Mouse (Mus musculus) hematopoietic stem cell, adult 5-6 weeks (primary cell): ENCODE results near the gene P3h2. TPM values are rescaled to one million over a fixed set of nuclear protein-coding genes. Genes with fewer than 3 reads are reported as not detected.
A peak's percentile ranks its signal among the peaks of the same experiment; 100 is the strongest.

Source experiments
- ATAC-seq, 2 experiments: fragments of 125-278 bp in 1 of 2; replicated peaks in 1 of 2; 2 replicates each; pipeline ENCODE4 v1.8.0; 2016 to 2017; ENCODE audit warnings: inconsistent platforms in 2 of 2, mild to moderate bottlenecking in 2 of 2, moderate number of reproducible peaks in 2 of 2, low read depth in 1 of 2, moderate TSS enrichment in 1 of 2; ENCODE audit not compliant: low FRiP score in 2 of 2, poor library complexity in 2 of 2, severe bottlenecking in 2 of 2, insufficient read depth in 1 of 2, low TSS enrichment in 1 of 2
- total RNA-seq: library from RNA; stranded (forward); fragments of 172-1452, 232-1000 nt; gene quantifications from 2 replicates; pipeline ENCODE4 v1.2.3, GENCODE M21; 2017

The P3h2 gene
- total RNA-seq = 0.60 and 0.63 TPM in 2 replicates

DNA sequence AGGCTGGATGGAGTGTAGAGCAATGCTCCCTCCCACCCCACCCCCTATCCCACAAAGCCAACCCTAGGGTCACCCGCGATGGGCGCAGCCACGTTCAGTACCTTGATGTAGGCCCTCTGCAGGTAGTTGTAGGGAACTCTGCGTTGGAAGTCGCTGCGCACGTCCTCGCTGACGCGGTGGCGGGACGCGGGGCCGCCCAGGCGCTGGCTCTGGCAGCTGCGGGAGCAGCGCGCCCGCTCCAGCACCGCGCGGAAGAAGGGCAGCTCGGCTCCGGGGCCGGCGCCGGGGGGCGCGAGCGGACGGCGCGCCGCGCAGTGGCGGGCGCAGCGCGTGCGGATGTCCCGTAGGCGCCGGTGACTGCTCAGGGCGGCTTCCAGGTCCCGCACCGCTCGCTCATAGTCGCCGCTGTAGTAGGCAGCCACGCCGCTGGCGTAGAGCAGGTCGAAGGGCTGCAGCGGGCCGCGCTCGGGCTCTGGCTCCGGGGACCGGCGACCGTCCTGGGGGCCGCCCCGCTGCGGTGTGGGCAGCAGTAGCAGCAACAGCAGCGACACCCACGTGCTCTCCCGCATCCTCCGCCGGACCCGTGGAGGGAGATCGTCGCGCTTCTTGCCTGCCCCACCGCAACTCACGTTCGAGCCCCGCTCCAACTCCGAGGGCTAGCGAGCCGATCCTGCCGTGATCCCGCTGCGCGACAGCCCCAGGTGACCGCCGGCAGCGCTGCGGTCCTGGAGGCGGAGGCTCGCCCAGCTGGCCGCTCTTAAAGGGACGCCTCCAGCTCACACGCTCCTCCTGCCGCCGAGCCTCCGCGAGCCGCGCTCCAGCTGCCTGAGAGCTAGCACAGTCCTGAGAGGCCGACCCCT is at the start of gene P3h2:
TSS of gene P3h2 (minus strand) at position 670 of the 860 bp plus-strand sequence.
- peak; percentile 54 to 77; a peak in 3 of 4 replicates for ATAC-seq

DNA sequence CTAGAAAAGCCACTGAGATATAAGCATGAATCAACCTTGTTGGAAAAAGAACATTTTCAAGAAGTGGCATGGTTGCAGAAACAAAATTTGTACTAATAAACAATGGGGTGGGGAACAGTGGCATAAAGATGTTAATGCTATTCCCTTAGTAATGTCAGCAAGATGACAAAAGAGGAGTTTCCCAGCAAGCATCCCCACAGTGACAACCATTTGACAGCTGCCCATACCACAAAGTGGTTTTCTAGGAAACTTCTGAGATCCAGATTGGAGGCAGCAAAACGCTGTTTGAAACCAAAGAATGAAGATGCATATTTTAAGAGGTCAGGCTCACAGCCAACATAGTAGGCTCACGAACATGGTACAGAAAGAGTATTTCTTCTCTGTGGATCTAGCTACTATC is 46.7 kb upstream of the P3h2 start:
- ATAC-seq = no peak

DNA sequence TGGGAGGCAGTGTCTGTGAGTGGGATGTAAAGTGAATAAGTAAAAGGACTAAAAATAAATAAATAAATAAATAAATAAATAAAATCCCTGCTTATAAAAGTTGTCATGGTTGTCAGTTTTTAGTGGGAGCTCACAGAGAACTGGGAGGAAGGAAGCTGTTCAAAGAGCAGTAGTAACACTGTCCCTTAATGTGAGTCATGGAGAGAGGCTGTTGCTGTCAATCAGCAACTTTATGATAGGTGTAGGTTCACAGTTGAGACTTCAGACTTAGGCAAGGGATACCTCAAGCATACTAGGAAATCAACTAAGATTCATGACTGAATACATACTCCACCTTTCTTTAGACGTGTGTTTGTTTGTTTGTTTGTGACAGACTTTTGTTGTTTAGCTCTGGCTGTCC is 45.4 kb upstream of the P3h2 start:
- ATAC-seq = no peak

DNA sequence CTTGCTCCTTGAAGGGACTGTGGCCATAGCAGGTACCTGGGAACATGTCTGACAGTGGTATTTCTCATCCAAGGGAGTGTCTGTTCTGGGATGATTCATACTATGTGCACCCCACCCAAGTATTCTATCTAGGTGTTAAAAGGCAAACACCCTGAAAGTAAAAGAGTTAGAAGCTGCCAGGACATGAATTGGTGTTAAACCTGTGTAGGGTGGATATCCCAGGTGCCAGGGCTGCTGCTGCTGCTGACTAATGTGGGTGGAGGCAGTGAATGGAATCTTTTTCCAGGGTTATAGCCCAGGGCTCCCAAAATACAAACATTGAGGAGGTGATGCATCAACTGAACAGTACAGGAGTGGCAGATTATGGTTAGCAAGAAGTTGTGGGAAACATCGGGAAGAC is 41.3 kb upstream of the P3h2 start:
- no peak for ATAC-seq

DNA sequence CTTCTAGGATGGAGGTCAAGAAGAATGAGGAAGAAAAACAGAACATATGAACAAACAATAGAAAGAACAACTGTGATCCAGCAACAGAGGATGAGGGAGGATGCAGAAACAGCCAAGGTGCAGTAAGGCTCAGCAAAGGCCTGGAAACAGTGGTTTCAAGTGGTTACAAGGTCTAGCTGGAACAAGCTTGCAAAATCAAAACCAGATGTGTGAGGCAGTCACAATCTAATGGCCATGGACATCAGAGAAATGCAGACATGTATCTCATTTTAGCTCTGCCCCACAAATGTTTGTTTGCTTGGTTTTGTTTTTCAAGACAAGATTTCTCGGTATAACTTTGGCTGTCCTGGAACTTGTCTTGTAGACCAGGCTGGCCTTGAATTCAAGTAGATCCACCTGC is 25.5 kb upstream of the P3h2 start:
- no peak for ATAC-seq

DNA sequence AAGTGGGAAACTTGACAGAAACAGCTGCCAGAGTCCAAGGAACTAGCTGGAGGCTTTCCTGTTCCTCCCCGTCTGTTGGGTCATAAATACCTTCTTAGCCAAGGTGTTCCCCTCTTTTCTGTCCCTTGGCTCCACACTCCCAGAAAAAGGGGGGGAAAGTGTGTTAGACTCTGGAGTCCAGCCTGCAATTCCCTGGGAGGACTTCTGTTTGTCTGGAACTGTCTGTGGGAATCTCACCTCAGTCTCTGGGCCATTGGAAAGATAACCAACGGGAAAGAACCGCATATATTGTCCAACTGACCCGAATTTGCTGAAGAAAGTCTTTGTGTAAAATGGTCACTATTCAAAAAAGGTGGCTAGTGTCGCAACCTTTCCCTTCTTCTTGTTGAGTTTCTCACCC is 1.0 kb upstream of the P3h2 start:
- ATAC-seq = no peak

DNA sequence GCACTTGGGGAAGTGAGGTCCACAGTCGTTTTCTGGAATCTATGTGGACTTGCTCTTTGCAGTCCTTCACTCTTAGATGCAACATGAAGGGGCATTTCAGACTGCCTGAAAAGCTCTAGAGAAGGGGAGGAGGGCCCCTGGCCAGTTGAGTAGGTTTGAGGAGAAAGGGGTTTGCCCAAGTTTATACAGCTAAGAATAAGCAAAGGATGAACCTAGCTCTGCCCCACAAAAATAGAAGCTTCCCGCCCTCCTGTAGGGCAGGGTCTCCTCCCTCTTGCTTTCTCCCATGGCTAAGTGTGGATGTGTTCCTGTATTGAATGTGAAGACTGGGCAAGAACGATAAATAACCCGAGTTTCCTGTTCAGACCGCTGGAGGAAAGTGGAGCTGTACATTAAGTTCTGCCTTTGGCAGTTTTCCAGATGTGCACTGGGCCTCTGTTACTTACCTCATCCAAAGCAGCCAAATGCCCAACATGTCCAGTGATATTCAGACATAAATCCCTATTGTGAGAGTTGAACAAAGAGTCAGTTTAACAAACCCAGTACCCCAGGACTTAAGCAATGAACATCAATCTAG is 545 bp upstream of the P3h2 start:
- peak; percentile 23 to 65; a peak in 3 of 4 replicates for ATAC-seq

DNA sequence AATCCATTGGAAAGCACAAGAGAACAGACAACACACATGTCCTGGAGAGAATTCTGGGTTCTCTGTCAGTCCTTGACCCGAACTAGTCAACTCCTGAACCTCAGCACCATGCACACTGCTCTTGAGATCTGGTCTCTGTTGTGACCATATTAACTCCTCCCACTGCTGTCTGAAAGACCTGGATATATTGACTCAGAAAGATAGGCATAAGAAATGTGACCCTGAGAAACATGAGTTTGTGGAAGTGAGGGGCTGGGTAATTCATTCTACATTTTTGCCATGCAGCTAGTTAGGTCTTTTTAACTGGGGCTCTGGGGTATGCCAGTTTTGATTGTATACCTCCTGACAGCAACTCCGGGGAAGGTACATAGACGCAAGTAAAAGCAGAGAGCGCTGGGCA is 1.3 kb downstream of the P3h2 start:
- no peak for ATAC-seq

DNA sequence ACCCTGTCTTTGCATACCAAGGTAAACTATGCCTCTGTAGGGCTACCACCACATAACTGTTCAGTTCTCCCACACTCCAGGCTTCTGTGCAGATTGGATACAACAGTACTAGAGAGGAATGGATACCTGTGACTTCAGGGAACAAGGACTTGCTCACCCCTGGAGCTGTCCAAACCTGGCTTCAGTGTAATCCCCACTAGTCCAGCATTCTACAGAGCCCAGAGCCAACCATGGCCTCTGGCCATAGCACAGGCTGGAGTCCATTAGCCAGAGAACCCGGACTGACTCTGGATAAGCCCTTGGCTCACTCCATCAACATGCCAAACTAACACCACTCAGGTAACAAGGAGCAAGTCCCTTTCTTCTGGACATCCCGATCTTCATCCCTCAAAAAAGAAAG is 2.7 kb downstream of the P3h2 start:
- no peak for ATAC-seq

DNA sequence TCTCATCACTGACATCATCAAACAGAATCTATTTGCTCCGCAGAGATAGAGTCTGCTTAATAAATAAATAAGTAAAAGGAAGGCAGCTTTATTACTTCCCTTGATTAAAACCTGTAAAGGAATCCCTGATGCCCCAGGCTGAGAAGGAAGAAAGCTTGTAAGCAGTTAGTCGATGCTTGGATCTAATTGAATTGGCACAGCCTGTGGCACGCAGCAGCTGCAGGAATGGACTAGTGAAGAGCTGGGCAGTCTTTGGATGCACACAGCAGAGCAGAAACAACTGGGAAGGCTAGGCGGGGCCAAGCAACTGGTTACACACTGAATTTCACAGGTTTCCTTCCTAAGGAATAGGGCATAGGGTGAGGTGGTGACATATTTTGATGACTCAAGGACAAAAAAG is 5.4 kb downstream of the P3h2 start:
- ATAC-seq = no peak

DNA sequence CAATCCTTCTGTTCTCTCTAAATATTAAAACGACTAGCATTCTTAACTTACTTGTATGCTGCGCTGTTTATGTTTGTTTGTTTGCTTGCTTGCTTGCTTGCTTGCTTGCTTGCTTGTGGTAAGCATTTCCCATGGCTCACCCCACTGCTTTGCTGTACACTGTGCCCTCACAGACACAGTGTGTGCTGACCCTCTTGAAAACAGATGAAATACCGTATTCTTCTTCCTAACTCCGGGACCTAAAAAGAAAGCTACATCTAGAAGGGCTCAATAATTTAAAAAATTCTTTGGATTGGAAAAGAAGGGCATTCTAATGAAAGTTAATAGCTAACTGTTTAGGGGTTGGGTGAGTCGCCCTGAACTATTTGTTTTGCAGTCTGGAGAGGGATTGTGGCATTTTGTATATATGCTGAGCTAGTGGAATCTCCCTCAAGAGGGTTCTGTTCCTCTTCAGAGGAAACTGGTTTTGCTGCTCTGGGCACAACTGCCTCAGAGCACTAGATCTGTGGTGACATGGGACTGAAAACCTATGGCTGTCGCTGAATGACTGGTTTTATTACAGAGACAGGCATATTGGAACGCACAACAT is 9.8 kb downstream of the P3h2 start:
- ATAC-seq = no peak

DNA sequence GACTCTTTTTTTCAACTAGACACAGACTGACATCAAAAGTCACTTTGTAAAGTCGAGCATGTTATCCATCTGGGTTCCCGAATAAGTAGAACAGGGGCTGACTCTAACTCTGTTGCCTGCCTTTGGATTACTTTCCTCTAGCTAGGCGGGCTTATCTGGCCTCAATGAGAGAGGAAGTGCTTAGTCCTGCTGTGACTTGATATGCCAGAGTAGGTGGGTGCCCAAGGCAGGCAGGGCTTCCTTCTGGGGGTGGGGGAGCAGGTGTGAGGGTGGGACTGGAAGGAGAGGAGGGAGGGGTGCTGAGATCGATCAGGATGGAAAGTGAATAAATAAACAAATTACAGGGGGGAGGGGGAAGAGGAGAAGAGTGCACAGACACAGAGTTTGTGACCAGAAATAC is 11.7 kb downstream of the P3h2 start:
- no peak for ATAC-seq

DNA sequence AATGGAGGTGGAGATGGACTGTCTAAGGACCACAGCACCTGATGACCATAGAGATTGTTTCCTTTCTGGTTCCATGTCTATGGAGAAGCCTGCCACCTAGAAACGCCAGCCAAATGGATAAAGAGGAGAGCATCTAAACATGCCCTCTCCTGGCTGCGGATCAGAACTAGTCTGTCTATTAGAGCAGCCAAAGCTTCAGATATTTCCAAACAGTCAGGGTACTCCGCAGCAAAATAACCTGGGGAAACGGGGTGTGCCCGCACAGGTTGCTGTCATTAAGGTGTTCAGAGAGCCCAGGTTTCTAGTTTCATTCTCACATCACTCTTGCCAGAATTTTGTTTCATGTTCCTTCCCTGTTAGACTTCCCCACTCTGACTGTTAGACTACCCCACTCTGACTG is 16.6 kb downstream of the P3h2 start:
- ATAC-seq = no peak

DNA sequence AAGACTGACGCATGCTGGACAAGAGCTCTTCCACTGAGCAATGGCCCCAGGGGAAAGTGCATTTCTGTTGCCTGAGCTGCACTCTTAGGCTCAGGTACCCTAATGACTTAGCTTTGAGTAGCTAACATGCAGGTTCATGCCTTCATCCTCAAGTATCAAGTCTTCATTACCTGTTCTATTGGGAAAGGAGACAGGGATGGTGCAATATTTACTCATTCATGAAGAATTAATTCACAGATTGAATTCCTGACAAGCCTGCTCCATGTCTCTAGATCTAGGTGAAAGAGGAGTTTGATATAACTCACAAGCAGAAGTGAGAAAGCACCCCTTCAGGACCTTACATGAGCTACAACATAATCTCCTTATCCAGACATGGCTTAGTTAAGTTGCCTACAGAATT is 17.3 kb downstream of the P3h2 start:
- ATAC-seq = no peak

DNA sequence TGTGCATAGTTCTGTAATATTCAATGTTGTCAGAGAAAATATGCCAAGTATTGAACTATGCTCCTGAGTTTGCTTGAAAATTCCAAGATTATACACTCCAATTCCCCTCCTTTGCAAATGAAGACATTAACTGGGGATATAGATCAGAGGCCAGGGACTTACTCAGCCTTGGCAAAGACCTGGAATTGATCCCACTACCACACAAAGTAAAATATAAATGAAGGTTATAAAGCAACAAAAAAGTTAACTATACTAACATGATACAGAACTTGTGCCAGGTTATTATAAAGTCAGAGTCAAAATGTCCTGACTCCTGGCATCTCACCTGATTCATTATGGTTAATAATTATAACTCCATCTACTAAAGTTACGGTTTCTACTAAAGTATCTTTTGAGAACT is 18.6 kb downstream of the P3h2 start:
- ATAC-seq = no peak

DNA sequence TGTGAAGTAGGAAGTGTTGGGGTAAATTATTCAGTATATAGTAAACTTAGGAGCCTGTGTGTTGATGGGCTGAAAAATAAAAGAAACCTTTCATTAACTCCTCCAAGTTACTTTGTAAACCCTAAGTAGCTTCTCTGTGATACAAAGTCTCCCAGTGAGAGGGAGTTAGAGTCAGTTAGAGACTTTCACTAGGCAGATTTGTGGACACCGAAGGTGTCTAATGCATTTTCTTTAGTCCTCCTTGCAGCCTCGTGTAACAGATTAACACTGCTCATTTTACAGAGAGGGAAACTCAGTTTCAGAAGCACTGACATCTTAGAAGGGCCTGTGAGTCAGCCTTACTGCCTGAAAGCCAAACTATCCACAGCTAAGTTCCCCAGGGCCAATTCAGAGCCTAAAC is 20.4 kb downstream of the P3h2 start:
- no peak for ATAC-seq

DNA sequence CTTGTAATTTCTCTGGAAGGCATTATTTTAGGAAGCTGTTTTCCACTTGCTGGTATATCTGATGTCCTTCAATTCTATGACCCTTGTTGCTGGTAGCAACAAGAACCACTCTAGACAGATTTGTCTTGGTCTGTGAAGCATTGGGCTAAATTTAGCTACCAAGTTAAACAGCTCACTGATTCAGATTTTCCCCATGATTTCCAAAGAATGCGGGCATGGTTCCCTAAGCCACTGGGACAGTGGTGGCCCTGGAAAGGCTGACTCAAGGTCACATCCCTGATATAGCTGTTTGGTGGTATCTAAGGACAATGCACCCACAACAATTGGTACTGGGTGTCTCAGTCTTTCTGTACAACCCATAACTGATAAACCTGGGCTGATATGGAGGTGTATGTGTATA is 22.8 kb downstream of the P3h2 start:
- ATAC-seq = no peak

DNA sequence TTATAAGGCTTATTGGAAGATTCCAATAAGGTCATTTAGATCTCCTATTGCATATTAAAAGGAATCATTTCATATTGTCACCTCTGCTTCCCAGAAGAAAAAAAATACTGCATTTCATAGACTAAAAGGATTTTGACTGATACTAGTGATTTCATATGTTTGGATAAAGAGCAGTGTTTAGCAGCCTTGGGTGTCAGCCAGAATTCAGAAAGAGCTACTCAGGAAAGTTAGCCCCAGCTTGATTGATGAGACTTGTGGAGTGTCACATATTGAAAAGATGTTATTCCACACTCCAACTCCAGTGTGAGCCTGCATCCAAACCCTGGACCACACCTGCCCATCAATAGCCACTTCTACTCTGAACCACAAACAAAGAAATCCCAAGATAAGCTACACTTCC is 23.2 kb downstream of the P3h2 start:
- no peak for ATAC-seq

DNA sequence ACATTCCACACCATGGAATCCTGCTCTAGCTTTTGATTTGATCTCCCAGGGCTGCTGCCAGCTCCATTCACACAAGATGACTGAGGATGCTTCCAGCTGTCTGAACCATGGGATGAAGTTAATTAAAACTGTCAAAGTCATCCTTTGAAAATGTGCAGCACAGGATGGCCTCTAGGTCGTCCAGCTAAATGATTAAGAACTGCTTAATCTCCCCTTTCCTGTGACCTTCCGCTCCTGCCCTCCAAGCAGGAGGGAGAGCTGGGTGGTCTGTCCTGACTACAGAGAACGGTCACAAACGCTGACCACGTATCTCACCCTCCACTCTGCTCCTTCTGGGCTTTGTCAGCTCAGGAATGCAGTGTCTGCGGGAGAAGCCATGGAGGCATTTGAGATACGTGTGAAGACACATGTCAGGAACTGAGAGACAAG is 26.6 kb downstream of the P3h2 start:
- ATAC-seq = no peak
